Mouse (Mus musculus): Measurements from ENCODE around the gene Ahnak. TPM values are rescaled to one million over a fixed set of nuclear protein-coding genes. Genes with fewer than 3 reads are reported as not detected.

The Ahnak gene
- polyA plus RNA-seq, 1 experiment: 14.7 TPM

DNA sequence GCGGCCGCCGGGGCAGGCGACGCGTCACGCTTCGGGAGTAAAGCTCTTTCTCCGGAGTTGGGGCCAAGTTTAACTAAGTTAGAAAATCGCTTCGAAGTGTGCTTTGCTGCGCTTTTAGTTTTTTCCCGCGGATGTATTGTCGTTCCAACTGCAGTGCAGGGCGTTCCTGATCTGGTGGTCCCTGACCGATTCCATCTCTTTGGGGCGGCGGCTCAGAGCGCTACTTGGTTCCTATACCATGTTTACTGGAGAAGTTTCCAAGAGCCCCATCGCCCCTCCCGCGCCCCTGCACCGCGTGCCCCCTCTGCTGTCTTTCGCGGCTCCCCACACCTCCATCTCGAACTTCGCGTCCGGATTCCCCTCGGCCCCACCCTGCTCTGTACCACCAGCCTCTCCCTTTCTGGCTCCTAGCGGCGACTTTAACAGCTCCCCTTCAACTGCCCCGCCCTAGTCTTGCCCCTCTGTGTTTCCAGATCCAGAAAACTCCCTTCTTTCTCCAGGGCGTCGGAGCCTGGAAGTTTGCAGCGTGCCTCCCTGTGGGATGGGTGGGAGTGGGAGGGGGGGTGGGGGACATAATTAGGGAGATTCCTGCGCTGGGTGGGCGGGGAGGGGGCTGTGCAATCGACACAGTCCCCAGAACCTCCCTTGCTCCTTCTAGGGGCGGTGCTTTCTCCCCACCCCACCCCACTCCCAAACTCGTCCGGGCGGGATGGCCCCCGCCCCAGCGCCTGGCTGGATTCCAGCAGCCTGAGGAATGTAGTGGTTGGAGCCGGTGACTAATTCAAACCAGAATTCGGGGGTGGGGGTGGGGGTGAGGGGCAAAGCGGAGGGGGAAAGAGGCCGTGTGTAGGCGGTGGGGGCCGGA lies 715 bp downstream of the Ahnak start:
- TF ChIP-seq CTCF (IDR thresholded peaks at IDR 0.05; ENCODE audit: extremely low read depth, insufficient read length, insufficient replicate concordance, low read depth, low read length) (no peak; the same call in 1 of the 2 replicates), POLR2A (IDR thresholded peaks at IDR 0.05; ENCODE audit: low read depth, low read length) (no peak; the same call in 1 of the 2 replicates)

DNA sequence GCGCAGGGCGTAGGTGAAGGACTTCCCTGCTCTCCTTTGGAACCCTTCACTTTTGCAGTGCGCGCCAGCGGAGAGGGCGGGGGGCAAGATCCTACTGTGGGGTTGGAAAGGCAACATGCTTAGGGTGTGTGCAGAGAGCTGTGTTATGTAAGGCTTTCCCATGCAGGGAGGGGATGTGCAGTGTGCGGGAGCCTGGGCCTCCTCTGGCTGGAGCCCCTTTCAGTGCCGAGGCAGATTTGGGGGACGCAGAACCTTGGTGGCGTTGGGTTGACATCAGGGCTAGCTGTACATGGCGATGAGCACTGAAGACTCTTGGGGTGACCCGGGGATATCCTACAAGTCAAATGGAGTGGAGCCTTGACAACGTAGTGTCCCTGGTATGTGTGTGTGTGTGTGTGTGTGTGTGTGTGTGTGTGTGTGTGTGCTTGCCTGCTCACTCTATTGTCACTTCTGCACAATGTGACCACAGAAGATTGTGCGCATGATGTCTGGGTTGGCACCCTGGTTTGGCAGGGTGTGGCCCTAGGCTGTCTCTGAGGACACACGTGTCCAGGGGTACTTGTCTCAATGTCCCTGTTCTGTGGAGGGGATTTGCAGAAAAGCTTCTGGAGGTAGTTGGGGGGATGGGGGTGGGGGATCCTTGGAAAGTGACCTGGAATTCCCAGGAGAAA lies 1.5 kb downstream of the Ahnak start:
- peak overlapping the region; percentile 73 for H3K4me3 ChIP-seq (ENCODE audit: low read depth, low read length)
- 0 out of 2 replicates have a peak, but pooled peaks have one; percentile 16 for TF ChIP-seq POLR2A (IDR thresholded peaks at IDR 0.05; ENCODE audit: low read depth, low read length)
- TF ChIP-seq CTCF (IDR thresholded peaks at IDR 0.05; ENCODE audit: extremely low read depth, insufficient read length, insufficient replicate concordance, low read depth, low read length): no peak
- WGBS: 29% methylated on average over 15 of the region's 15 CpGs
- peaks cover 39% of the 10 kb centered on the region for H3K4me1 ChIP-seq (ENCODE audit: control insufficient read depth, insufficient read depth, insufficient read length, low read length)
- H3K27me3 ChIP-seq (ENCODE audit: control insufficient read depth, insufficient read depth, low read length): no peaks in the 10 kb centered on the region
- H3K27ac ChIP-seq (ENCODE audit: insufficient read depth, low read depth, low read length): peak overlapping the region; percentile 88
- peaks cover 1% of the 10 kb centered on the region; the same call in 1 of the 2 replicates for H3K36me3 ChIP-seq (ENCODE audit: control insufficient read depth, insufficient read depth, low read length)

More for the DNA sequence above, 715 bp downstream of the Ahnak start:
- Histone ChIP-seq H3K4me3 (ENCODE audit: low read depth, low read length) (peak overlapping the region; percentile 73), H3K4me1 (ENCODE audit: control insufficient read depth, insufficient read depth, insufficient read length, low read length) (peaks cover 39% of the 10 kb centered on the region), H3K36me3 (ENCODE audit: control insufficient read depth, insufficient read depth, low read length) (peaks cover 1% of the 10 kb centered on the region; the same call in 1 of the 2 replicates), H3K27ac (ENCODE audit: insufficient read depth, low read depth, low read length) (peak overlapping the region; percentile 94), H3K27me3 (ENCODE audit: control insufficient read depth, insufficient read depth, low read length) (no peaks in the 10 kb centered on the region)
- under 1% methylated on average over 53 of the region's 53 CpGs for WGBS

DNA sequence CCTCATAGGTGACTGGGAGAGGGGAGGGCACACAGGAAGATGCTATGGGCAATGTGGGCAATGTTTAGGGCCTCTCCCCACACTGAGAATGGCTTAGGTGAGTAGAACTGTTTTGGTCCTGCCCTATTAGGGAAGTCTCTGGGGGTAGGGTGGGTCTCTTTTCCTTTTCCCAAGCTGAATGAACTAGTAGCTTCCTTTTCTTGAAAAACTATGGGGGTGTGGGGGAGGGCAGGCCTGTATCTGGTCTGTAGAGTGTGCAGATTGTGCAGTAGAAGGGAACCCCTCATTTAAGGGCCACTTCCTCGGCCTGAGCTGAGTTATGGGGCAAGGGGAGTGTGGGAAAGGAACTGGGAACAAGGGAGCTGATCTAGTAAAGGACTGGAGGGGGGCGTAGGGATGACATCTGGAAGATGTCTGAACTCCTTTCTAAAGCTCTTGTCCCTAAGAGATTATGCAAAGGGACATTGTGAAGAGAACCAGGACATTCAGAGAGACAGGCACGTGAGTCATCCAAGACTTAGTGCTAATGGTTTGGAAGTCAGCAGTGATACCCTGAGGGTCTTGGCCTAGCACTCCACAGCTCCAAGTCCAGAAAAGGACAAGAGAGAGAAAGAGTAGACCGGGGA lies 2.3 kb downstream of the Ahnak start:
- 74% methylated on average over 4 of the region's 4 CpGs for WGBS
- no peak for TF ChIP-seq CTCF (IDR thresholded peaks at IDR 0.05; ENCODE audit: extremely low read depth, insufficient read length, insufficient replicate concordance, low read depth, low read length)
- TF ChIP-seq POLR2A (IDR thresholded peaks at IDR 0.05; ENCODE audit: low read depth, low read length): no peak
- peak overlapping the region; percentile 88 for H3K27ac ChIP-seq (ENCODE audit: insufficient read depth, low read depth, low read length)
- peaks cover 43% of the 10 kb centered on the region for H3K4me1 ChIP-seq (ENCODE audit: control insufficient read depth, insufficient read depth, insufficient read length, low read length)
- H3K36me3 ChIP-seq (ENCODE audit: control insufficient read depth, insufficient read depth, low read length): peaks cover 1% of the 10 kb centered on the region; the same call in 1 of the 2 replicates
- no peaks in the 10 kb centered on the region for H3K27me3 ChIP-seq (ENCODE audit: control insufficient read depth, insufficient read depth, low read length)
- peak overlapping the region; percentile 53 for H3K4me3 ChIP-seq (ENCODE audit: low read depth, low read length)

DNA sequence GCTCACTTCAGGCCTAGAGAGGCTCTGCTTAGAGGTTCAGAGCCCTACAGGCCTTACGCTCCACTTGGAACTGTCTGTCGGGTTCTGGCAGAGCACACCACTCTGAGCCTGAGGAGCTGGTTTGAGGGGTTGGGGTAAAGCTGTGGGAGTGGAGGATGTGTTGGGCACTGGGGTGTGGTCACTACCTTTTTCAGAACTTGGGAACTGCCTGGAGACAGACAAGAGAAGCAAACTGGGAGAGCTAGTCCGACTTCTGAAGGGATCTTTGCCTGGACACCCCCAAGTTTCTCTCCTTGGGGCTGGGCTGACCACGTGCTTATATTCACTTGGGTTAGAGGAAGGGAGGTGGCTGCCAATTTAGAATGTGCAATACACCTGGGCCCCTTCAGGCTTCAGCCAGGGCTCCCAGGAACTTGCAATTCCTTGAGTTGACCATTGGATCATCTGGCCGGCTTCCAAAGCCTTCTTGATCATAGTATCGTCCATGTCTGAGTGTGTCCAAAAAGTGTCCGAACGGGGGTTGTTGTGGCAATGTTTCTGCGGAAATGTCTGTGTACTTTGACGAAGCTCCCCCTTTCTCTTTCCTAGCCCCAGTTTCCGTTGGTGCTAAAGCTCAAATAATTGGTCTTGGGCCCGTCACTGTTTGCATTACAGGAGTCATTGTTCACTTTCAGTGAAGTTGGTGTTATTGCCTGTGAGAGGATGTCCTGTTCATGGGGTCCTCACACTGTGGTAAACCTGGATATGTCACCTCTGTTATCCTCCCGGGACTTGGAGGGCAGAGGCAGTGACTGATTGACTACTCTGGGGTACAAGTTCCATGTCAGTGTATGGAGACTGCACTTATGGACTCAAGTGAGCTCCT lies 3.0 kb downstream of the Ahnak start:
- TF ChIP-seq POLR2A (IDR thresholded peaks at IDR 0.05; ENCODE audit: low read depth, low read length) (no peak), CTCF (IDR thresholded peaks at IDR 0.05; ENCODE audit: extremely low read depth, insufficient read length, insufficient replicate concordance, low read depth, low read length) (no peak)
- Histone ChIP-seq H3K36me3 (ENCODE audit: control insufficient read depth, insufficient read depth, low read length) (peaks cover 1% of the 10 kb centered on the region; the same call in 1 of the 2 replicates), H3K27me3 (ENCODE audit: control insufficient read depth, insufficient read depth, low read length) (no peaks in the 10 kb centered on the region), H3K27ac (ENCODE audit: insufficient read depth, low read depth, low read length) (peak overlapping the region; percentile 88), H3K4me1 (ENCODE audit: control insufficient read depth, insufficient read depth, insufficient read length, low read length) (peaks cover 47% of the 10 kb centered on the region), H3K4me3 (ENCODE audit: low read depth, low read length) (peak overlapping the region; percentile 53)
- 64% methylated on average over 13 of the region's 13 CpGs for WGBS

DNA sequence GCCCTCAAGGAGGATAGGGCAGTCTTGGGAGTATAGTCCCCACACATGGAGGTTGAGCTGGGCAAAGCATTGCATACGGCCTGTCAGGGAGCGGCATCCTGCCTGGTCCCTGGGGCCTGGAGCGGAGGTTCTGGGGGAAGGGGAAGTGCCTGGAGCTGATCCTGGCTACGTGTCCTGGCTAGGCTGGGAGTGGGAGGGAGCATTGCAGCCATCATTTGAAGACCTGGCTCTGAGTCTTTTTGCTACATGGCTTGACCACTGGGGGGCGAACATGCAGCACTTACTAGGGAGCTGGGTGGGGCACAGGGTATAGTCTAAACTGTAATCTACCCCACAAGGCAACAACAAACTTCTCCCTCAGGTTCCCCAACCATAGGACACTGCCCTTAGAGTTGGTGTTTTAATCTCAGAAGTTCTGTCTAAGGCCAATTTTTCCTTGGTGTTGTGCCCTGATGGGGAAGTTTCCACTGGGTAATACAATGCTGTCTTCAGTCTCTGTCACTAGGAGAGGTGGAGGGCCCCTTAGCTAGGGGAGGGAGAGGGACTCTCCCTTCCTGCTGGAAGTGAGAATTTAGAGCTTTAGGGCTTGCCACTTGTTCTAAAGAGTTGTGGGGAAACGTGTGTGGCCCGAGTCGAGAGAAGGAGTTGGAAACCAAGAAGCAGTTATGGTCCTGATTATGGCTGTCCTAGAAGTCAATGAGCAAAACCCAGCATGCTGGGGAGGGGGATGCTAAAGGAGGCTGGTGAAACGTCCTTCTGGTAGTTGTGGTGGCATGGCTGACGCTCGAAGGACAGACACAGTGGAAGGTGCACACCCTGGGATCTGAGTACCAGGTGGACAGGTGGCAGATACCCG lies 3.9 kb downstream of the Ahnak start:
- no peaks in the 10 kb centered on the region for H3K27me3 ChIP-seq (ENCODE audit: control insufficient read depth, insufficient read depth, low read length)
- peaks cover 53% of the 10 kb centered on the region for H3K4me1 ChIP-seq (ENCODE audit: control insufficient read depth, insufficient read depth, insufficient read length, low read length)
- peak overlapping the region; percentile 88 for H3K27ac ChIP-seq (ENCODE audit: insufficient read depth, low read depth, low read length)
- TF ChIP-seq POLR2A (IDR thresholded peaks at IDR 0.05; ENCODE audit: low read depth, low read length) (no peak), CTCF (IDR thresholded peaks at IDR 0.05; ENCODE audit: extremely low read depth, insufficient read length, insufficient replicate concordance, low read depth, low read length) (peak; percentile 86; the same call in 1 of the 2 replicates)
- H3K4me3 ChIP-seq (ENCODE audit: low read depth, low read length): peak overlapping the region; percentile 53
- peaks cover 1% of the 10 kb centered on the region; the same call in 1 of the 2 replicates for H3K36me3 ChIP-seq (ENCODE audit: control insufficient read depth, insufficient read depth, low read length)
- 43% methylated on average over 12 of the region's 12 CpGs for WGBS
